Mouse (Mus musculus) liver, adult 2 months (tissue): ENCODE results near the gene Drg1. TPM values are rescaled to one million over a fixed set of nuclear protein-coding genes. Genes with fewer than 3 reads are reported as not detected.

Experiments
- DNase-seq: peaks from one replicate; pipeline ENCODE4 v3.0.0-alpha.2; 2011; ENCODE audit warnings: low read depth, low spot score; ENCODE audit errors: extremely low read depth
- H3K27ac ChIP-seq: fragments of 200-500 bp; replicated peaks from 2 replicates; pipeline ENCODE4 v1.5.1; 2012; ENCODE audit warnings: low read depth, mild to moderate bottlenecking, control low read depth, inconsistent platforms, low read length; ENCODE audit not compliant: insufficient read depth
- H3K27me3 ChIP-seq: fragments of 200-500 bp; 2 replicates; pipeline ENCODE4 v1.6.1; 2012; ENCODE audit warnings: mild to moderate bottlenecking, moderate library complexity, low read length, inconsistent platforms; ENCODE audit not compliant: control insufficient read depth, insufficient read depth
- H3K36me3 ChIP-seq: fragments of 200-500 bp; 2 replicates; pipeline ENCODE4 v1.6.1; 2012; ENCODE audit warnings: low read length, inconsistent platforms; ENCODE audit not compliant: control insufficient read depth, insufficient read depth
- H3K4me1 ChIP-seq: fragments of 200-500 bp; 2 replicates; pipeline ENCODE4 v1.6.1; 2011; ENCODE audit warnings: low read length; ENCODE audit not compliant: control insufficient read depth, insufficient read depth
- H3K4me3 ChIP-seq: fragments of 200-500 bp; 2 replicates; pipeline ENCODE4 v1.5.1; 2011; ENCODE audit warnings: low read depth, mild to moderate bottlenecking, control low read depth, low read length, moderate library complexity; ENCODE audit not compliant: insufficient read depth
- H3K79me2 ChIP-seq: fragments of 200-500 bp; 2 replicates; pipeline ENCODE4 v1.6.1; 2012; ENCODE audit warnings: inconsistent platforms, mild to moderate bottlenecking, low read length, moderate library complexity; ENCODE audit not compliant: control insufficient read depth, insufficient read depth
- H3K9ac ChIP-seq: fragments of 200-500 bp; 2 replicates; pipeline ENCODE4 v1.6.1; 2012; ENCODE audit warnings: low read depth, mild to moderate bottlenecking, control low read depth, inconsistent platforms, low read length
- CTCF ChIP-seq: fragments of 200-500 bp; IDR thresholded peaks from 2 replicates; pipeline ENCODE4 v1.5.1; 2011; ENCODE audit warnings: low read depth, low read length, control low read depth
- POLR2A ChIP-seq: fragments of 200-500 bp; IDR thresholded peaks from 2 replicates; pipeline ENCODE4 v1.6.1; 2011; ENCODE audit warnings: low read length, control low read depth; ENCODE audit not compliant: insufficient read depth; ENCODE audit errors: extremely low read depth
- WGBS: fragments of 180-500 bp; shearing (Covaris S2); methylation state at CpG from one replicate; pipeline ENCODE4 v1.1.7; 2018; 5-methylcytosine and 5-hydroxymethylcytosine counted together
- polyA plus RNA-seq: library from polyadenylated mRNA; depleted of rRNA; stranded (reverse); fragments of >200 nt; gene quantifications from 2 replicates; pipeline ENCODE4 v1.2.3, GENCODE M21; 2012
- total RNA-seq: library from RNA; depleted of rRNA; stranded (reverse); fragments of >200 nt; gene quantifications from 2 replicates; pipeline ENCODE4 v1.2.3, GENCODE M21; 2014

Gene Drg1
- total and polyA plus RNA-seq, 2 experiments = 16.8 to 61.9 TPM

GRCm38 (mm10) chr11:3298813-3299185 is 32.6 kb upstream of the Drg1 start:
- H3K79me2 ChIP-seq = no peaks in the 10 kb centered on the region
- H3K9ac ChIP-seq = no peak overlapping the region
- no peak overlapping the region for H3K27ac ChIP-seq
- DNase-seq = no peak
- H3K4me3 ChIP-seq = no peak overlapping the region
- WGBS = 94% methylated on average over 14 of the region's 14 CpGs
- H3K27me3 ChIP-seq = no peaks in the 10 kb centered on the region
- no peak for TF ChIP-seq CTCF
- no peak for TF ChIP-seq POLR2A
- no peaks in the 10 kb centered on the region for H3K4me1 ChIP-seq
- H3K36me3 ChIP-seq = peaks cover 3% of the 10 kb centered on the region; the same call in 1 of the 2 replicates

GRCm38 (mm10) chr11:3297871-3298812 is 31.9 kb upstream of the Drg1 start:
- H3K79me2 ChIP-seq = no peaks in the 10 kb centered on the region
- H3K4me3 ChIP-seq = no peak overlapping the region
- no peak overlapping the region for H3K27ac ChIP-seq
- H3K36me3 ChIP-seq = peaks cover 3% of the 10 kb centered on the region; the same call in 1 of the 2 replicates
- no peak for DNase-seq
- no peaks in the 10 kb centered on the region for H3K4me1 ChIP-seq
- TF ChIP-seq POLR2A (no peak), CTCF (no peak)
- WGBS = 90% methylated on average over 10 of the region's 10 CpGs
- no peaks in the 10 kb centered on the region for H3K27me3 ChIP-seq
- no peak overlapping the region for H3K9ac ChIP-seq

- H3K9ac ChIP-seq = no peak overlapping the region
- H3K4me1 ChIP-seq = no peaks in the 10 kb centered on the region
- no peaks in the 10 kb centered on the region for H3K27me3 ChIP-seq
- no peak overlapping the region for H3K4me3 ChIP-seq
- no peak overlapping the region for H3K27ac ChIP-seq
- peaks cover 3% of the 10 kb centered on the region; the same call in 1 of the 2 replicates for H3K79me2 ChIP-seq
- TF ChIP-seq POLR2A (no peak), CTCF (no peak)
- peaks cover 3% of the 10 kb centered on the region; the same call in 1 of the 2 replicates for H3K36me3 ChIP-seq
- 66% methylated on average over 5 of the region's 5 CpGs for WGBS
- DNase-seq = no peak
These were observed 29.8 kb upstream of the Drg1 start for GRCm38 (mm10) chr11:3296056-3296455.

GRCm38 (mm10) chr11:3294641-3295040 is 28.4 kb upstream of the Drg1 start:
- Histone ChIP-seq H3K79me2 (peaks cover 3% of the 10 kb centered on the region; the same call in 1 of the 2 replicates), H3K9ac (no peak overlapping the region), H3K27me3 (no peaks in the 10 kb centered on the region), H3K4me1 (peaks cover 2% of the 10 kb centered on the region; the same call in 1 of the 2 replicates), H3K27ac (no peak overlapping the region), H3K4me3 (no peak overlapping the region), H3K36me3 (no peaks in the 10 kb centered on the region; the same call in 1 of the 2 replicates)
- TF ChIP-seq CTCF (no peak), POLR2A (no peak)
- no peak for DNase-seq
- WGBS = 96% methylated on average over 2 of the region's 2 CpGs

GRCm38 (mm10) chr11:3293361-3293760 is 27.1 kb upstream of the Drg1 start:
- H3K79me2 ChIP-seq = peaks cover 3% of the 10 kb centered on the region; the same call in 1 of the 2 replicates
- TF ChIP-seq POLR2A (no peak), CTCF (no peak)
- no peaks in the 10 kb centered on the region; the same call in 1 of the 2 replicates for H3K36me3 ChIP-seq
- H3K4me3 ChIP-seq = no peak overlapping the region
- no peak overlapping the region for H3K27ac ChIP-seq
- H3K27me3 ChIP-seq = no peaks in the 10 kb centered on the region
- 89% methylated on average over 4 of the region's 4 CpGs for WGBS
- H3K4me1 ChIP-seq = peaks cover 2% of the 10 kb centered on the region
- DNase-seq = no peak
- H3K9ac ChIP-seq = no peak overlapping the region

GRCm38 (mm10) chr11:3292711-3293249 is 26.6 kb upstream of the Drg1 start:
- Histone ChIP-seq H3K79me2 (peaks cover 3% of the 10 kb centered on the region; the same call in 1 of the 2 replicates), H3K9ac (no peak overlapping the region), H3K4me3 (no peak overlapping the region), H3K27ac (no peak overlapping the region), H3K4me1 (peaks cover 2% of the 10 kb centered on the region), H3K27me3 (no peaks in the 10 kb centered on the region), H3K36me3 (no peaks in the 10 kb centered on the region; the same call in 1 of the 2 replicates)
- 76% methylated on average over 8 of the region's 8 CpGs for WGBS
- DNase-seq = no peak
- no peak for TF ChIP-seq POLR2A
- no peak for TF ChIP-seq CTCF
